Mouse (Mus musculus): ENCODE data around the gene Arpc1a.

Arpc1a gene

GRCm38 (mm10) chr5:145139571-145140519 is 56.2 kb downstream of the Arpc1a start, which contains the start of the genes Pdap1 and Bud31:
Pdap1 (minus strand) TSS chr5:145140238.
Bud31 (plus strand) TSS chr5:145140362.
- peak; percentile 88 for DNase-seq (ENCODE audit: low read depth, low spot score)

GRCm38 (mm10) chr5:145140611-145141010 is 57.0 kb downstream of the Arpc1a start:
- peak; percentile 40 for DNase-seq (ENCODE audit: low read depth, low spot score)

DNA sequence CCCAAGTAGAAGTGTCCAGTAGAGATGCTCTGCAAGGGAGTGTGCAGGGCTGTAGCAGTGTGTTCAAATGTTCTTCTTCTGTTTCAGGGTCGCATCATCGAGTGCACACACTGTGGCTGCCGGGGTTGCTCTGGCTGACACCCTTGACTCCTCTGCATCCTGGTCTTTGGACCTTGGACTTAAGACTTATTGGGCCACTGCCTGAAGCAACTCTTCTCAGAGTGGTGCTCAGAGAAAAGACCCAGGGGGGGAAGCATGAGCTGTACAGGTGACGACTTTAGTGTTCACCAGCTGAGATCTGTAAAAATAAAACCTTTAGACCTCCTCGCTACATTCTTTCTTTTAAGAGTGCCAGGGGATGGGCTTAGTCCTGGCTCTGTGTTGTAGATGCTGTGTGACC is 64.1 kb downstream of the Arpc1a start:
- DNase-seq (ENCODE audit: low read depth, low spot score), result no peak

DNA sequence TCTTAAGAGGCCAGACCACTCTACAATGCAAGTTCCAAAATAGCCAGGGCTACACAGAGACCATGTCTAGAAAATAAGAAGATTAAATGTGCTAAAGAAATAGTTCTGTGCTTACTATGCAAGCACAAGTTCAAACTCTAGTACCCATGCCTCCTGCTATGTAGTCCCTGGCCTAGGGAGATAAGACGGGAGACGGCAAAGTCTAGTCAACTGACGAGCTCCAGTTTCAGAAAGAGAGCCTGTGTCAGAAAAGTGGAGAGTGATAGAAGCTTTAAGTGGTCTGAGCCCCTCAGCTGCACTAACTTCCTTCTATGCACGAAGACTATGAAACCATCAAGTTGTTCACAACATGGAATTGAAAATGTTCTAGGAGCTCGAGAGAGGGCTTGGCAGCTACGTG is 65.7 kb downstream of the Arpc1a start:
- DNase-seq (ENCODE audit: low read depth, low spot score), result no peak

DNA sequence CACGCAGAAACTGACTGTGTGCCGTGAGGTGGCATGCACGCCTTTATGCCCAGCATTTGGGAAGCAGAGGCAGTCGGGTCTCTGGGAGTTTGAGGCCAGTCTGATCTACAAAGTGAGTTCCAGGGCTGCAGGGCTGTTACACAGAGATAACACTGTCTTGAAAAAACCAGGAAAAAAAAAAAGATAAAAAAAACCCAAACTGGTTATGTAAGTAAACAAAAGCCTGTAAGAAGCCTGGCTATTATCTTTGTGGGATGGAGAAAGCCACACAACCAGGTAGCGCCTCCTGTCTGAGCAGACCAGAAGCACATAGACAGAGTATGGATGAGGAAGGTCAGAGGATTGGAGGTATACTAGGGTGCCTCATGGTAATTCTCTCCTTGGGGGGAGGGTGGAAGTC is 69.1 kb downstream of the Arpc1a start:
- no peak for DNase-seq (ENCODE audit: low read depth, low spot score)
